Mouse (Mus musculus) thymus, postnatal 0 days (tissue): Measurements from ENCODE around the gene Glb1l2. TPM values are rescaled to one million over a fixed set of nuclear protein-coding genes. Genes with fewer than 3 reads are reported as not detected.
A peak's percentile ranks its signal among the peaks of the same experiment; 100 is the strongest.

Experiments used
- DNase-seq: peaks from one replicate; pipeline ENCODE4 v3.0.0-alpha.2; 2015; ENCODE audit warnings: low spot score
- polyA plus RNA-seq: library from polyadenylated mRNA; unstranded; fragments of >200 nt; fragmentation: Nextera tagmentation; extraction: Ambion mirVana; gene quantifications from 2 replicates; pipeline ENCODE4 v1.2.1, GENCODE M21; 2015

Glb1l2 gene
- 0.27 and 0.35 TPM in 2 replicates for polyA plus RNA-seq

GRCm38 (mm10) chr9:26805935-26806666 is at the start of gene Glb1l2:
Glb1l2 (minus strand) TSS chr9:26806468.
- peak; percentile 18 for DNase-seq

GRCm38 (mm10) chr9:26831089-26831488 is 24.8 kb upstream of the Glb1l2 start:
- no peak for DNase-seq

DNA sequence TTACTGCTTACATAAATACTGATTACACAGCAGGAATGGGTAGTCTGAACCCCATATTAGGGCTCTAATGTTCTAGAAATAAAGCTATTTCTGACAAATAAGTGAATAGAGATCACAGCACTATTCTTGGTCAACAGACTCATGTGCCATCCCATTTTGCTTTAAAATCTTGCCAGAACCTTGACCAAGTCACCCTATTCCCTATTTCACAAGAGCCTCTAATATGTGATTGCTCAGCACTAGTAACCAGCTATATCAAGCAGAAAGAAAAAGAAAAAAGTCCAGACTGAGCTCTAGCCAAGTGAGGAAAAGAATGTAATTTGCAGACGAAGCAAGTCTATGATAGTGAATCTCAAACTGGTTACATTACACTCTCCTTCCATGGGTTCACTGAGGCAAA is 13.7 kb upstream of the Glb1l2 start:
- DNase-seq, result no peak

DNA sequence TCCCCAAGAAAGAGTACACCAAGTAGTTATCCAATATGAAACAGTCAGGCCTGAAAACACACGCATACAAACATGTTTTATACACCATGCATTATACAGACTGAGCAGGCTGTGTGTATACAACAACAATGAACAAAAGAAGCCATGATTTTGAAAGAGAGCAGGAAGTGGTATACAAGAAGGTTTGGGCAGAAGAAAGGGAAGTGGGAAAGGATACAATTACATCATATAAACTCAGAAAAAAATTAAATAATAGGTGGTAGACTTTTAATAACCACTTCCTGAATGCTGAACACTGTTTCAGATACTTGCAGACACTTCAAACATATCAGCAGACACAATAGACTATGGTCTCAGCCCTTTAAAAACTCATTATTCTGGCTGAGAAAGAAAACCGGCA is 2.5 kb upstream of the Glb1l2 start:
- DNase-seq, result no peak

- no peak for DNase-seq
Observed at GRCm38 (mm10) chr9:26804321-26804720, 1.9 kb downstream of the Glb1l2 start.

GRCm38 (mm10) chr9:26800357-26800756 is 5.9 kb downstream of the Glb1l2 start:
- DNase-seq, result no peak

- no peak for DNase-seq
Observed at GRCm38 (mm10) chr9:26798731-26799130, 7.5 kb downstream of the Glb1l2 start.

- DNase-seq, result no peak
Observed at GRCm38 (mm10) chr9:26798205-26798604, 8.1 kb downstream of the Glb1l2 start.

DNA sequence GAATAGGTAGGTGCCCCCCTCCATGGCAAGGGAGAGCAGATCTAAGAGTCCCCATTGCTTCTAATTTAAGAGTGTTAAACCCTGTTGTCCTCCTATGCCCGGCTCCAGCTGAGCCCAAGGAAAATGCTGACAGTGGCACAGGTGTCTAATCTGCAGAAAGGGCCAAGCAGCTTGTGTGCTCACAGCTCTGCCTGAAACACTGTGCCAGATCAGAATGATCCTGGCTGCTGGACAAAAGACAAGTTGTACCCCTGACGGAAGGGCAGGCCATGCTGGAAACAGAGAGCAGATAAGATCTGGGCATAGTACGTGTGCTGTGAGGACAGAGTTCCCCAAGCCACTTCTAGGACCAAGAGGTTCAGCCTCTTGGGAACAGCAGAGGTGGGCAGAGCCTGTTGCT is 13.4 kb downstream of the Glb1l2 start:
- no peak for DNase-seq

DNA sequence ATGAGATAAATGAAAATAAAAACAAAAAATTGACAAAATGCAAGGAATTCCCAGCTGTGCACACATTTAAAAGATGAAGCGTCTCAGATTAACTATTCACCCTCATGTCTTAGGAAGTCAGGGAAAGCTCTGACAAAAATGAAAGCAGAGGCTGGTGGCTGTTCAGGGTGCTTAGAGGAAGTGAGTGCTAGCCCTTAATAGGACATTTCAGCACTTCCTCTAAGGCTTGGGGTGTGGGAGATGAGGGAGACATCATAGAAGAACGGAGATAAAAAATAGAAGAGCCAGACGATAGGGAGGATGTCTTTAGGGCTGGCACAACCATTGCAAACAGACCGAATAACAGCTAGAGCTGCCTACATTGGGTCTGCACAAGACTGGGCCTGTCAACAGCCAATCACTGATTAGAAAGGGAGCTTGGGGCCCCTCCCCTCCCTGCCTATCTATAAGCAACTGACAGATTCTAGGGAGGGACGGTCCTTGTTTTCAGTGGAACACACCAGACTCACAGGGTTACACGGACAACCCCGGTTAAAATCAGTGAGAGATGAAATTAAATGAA is 22.8 kb downstream of the Glb1l2 start:
- no peak for DNase-seq

DNA sequence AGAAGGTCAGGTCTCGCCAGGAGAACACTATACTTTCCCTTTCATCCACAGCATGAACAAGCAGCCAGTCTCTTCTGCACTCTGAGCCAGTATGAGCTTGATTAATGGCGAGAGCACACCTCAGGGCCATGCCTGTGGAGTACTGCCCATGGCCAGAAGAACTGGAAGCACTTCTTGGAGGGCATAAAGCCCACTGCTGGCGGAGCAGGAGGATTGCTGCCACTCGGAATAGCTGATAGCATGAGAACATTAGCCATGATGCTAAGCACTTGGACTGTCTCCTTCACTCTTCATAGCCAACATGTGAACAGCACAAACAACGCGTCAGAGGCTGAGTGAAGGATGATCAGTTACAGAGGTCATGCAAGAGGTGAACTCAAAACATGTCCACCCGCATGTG is 27.8 kb downstream of the Glb1l2 start:
- no peak for DNase-seq

DNA sequence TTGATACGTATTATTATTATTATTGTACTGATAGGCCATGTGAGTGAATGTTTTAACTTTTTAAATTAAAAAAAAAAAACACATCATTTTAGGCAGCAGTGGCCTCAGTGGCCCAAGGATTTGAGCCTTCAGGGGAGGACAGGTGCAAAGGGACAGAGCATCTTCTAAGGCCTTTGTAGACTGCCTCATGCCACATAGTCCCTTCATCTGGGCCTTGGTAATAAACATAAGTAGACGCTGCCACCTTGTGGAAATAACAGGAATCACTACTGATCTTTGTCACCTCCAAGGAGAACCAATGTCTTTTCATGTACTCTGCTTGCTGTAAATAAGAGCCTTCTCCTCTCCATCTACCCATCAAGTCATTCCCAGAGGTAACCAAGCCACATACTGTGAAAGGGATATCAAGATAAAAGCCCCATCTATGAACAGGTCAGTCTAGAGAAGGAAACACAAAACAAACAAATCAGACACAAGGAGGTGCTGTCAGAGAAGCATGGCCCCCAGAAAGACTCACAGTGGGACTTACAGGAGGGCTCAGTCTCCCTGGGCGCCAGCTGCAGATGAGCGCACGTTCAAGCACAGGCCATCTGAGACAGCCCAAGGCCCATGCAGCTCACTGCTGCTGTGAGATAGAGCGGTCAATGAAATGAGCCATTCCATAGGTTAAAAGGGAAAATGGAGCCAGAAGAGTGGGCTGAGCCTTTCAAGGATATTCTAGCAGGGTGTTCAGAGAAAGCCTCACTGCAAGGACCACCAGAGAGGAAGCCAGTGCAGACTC is 30.0 kb downstream of the Glb1l2 start:
- DNase-seq, result peak; percentile 15

GRCm38 (mm10) chr9:26775700-26776099 is 30.6 kb downstream of the Glb1l2 start:
- no peak for DNase-seq

GRCm38 (mm10) chr9:26768181-26768580 is 38.1 kb downstream of the Glb1l2 start:
- DNase-seq, result no peak

DNA sequence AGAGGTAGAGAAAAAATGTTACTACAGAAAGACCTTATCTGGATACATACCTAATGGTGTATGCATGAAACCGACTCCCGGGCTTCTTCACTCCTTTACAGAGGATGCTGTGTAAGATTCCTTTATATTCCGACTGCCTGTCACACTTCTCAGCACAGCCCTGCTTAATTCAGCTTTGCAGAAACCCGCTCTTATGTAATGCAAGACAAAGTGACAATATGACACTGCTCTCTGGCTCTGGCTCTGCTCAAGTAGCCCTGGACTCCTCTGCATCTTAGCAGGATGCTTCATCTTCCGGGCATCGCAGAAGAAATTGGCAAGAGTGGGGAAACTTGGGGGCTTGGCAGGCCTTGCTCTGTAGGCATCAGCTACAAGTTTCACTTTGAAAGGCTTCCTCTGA is 43.8 kb downstream of the Glb1l2 start:
- DNase-seq, result no peak

GRCm38 (mm10) chr9:26760576-26760975 is 45.7 kb downstream of the Glb1l2 start:
- no peak for DNase-seq

DNA sequence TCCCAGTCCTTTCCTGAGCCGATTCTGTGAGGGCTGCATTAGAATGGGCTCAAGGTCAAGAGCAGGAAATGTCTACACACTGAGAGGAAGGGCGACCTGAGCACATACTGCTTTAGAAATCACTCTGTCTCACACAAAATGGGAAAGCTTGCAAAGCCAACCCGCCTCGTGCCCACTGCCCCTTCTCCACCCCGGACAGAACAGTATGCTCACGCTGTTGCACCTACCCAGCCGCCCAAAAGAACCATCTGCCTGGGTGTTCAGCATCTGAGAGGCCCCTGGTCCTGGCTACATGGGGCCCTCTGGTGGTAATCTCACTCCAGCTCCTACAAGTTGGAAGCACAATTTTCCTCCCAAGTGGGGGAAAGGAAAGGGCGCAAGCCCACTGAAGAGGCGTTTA is 46.2 kb downstream of the Glb1l2 start:
- no peak for DNase-seq

DNA sequence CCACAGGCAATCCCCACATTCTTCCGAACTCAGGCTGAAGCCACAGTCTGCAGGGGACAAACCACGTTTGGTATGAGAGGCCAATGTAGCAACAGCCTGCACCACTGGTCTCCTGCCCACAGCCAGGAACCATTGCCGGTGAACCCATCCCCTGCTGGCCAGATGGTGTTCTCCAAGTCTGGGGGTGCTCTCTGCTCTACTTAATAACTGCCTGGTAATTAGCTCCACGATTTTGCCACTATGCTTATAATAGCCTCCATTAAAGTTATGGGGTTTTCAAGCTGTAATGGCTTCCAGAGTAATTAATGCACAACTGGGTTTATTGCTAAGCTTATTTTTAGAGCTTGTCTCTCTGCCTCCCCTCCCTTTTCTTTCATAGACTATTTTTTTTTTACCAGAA is 57.4 kb downstream of the Glb1l2 start:
- DNase-seq, result no peak

DNA sequence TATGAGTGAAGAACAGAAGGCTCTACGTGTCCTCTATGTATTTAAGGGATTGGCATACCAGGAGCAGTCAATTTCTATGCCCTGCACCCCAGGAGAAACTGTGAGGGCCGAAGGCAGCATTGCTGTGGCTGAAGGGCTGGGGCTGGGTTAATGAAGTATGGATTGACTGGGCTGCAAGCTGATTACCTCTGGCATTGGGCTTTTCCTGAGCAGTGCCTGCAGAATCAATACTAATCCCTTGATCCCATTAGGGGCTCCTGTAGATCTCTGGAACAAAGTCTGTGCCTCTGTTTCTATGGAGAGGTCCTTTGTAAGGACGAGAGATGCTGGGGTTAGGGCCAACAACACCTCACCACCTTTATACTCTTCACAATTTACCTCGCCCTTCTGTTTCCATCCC is 59.1 kb downstream of the Glb1l2 start:
- no peak for DNase-seq

DNA sequence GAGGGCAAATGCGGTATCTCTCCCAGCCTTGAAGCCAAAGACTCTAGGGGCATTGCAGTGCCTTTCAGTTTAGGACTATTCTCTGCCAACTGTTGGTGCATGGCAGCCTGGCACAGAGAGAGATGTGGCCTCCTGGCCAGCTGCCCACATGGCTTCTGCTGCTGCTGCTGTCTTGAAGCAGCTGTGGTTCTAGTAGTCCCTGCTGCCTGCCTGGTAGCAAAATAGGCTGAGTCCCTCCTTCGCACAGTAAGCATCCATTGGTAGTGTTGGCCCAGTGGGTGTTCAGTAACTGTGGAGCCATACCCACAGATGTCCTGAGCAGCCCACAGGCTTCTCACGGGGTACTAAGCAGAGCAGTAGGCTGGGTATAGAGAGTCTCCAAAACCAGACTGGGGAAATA is 63.5 kb downstream of the Glb1l2 start:
- no peak for DNase-seq

- DNase-seq, result no peak
Observed at GRCm38 (mm10) chr9:26737116-26737515, 69.2 kb downstream of the Glb1l2 start.

DNA sequence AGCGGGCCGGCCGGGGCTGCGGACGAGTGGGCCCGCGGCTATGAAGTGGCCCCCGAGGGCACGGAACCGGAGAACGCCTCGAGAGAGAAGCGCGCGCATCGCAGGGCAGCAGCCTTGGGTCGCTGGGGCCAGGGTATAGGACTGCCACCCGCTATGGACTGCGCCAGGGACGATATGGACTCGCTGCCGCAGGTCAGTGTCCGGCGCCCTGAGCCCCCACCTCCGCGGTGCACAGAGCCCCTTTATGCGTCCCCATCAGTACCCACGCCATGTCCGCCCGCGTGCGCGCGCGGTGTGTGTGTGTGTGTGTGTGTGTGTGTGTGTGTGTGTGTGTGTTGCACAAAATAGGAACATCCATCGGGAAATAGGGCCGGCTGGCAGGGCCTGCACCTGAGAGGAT is 72.3 kb downstream of the Glb1l2 start:
- no peak for DNase-seq
